Mouse (Mus musculus) forelimb bud, embryonic 11.5 days (tissue): ENCODE measurements at regions not wholly inside any gene's neighbourhood (a gene's known extent, or its start where the extent isn't known, plus 50 kb on each side); places are given as distances from the start of the nearest gene placed in this dataset.
A peak's percentile ranks its signal among the peaks of the same experiment; 100 is the strongest.

Experiments used
- DNase-seq: peaks from one replicate; pipeline ENCODE4 v3.0.0-alpha.2; 2012; ENCODE audit warnings: low read depth, low spot score

- no peak for DNase-seq
These were observed 272.9 kb downstream of the Ptpru start for GRCm38 (mm10) chr4:131565203-131565602.

GRCm38 (mm10) chr4:131567241-131567640, 270.8 kb downstream of the Ptpru start:
- no peak for DNase-seq

- no peak for DNase-seq
These were observed 268.9 kb downstream of the Ptpru start for GRCm38 (mm10) chr4:131569156-131569555.

- DNase-seq: no peak
These were observed 260.5 kb downstream of the Ptpru start for GRCm38 (mm10) chr4:131577571-131577970.

- no peak for DNase-seq
These were observed 252.1 kb downstream of the Ptpru start for GRCm38 (mm10) chr4:131585946-131586345.

- DNase-seq: peak; percentile 27
These were observed 250.6 kb downstream of the Ptpru start for GRCm38 (mm10) chr4:131587536-131587935.

GRCm38 (mm10) chr4:131590136-131590535, 248.0 kb downstream of the Ptpru start:
- no peak for DNase-seq

GRCm38 (mm10) chr4:131591456-131591855, 246.6 kb downstream of the Ptpru start:
- DNase-seq: no peak

GRCm38 (mm10) chr4:131597996-131598395, 240.1 kb downstream of the Ptpru start:
- DNase-seq: no peak

- no peak for DNase-seq
These were observed 223.7 kb downstream of the Ptpru start for GRCm38 (mm10) chr4:131614434-131614833.

GRCm38 (mm10) chr4:131615587-131615986, 222.5 kb downstream of the Ptpru start:
- DNase-seq: no peak

GRCm38 (mm10) chr4:131638105-131638504, 200.0 kb downstream of the Ptpru start:
- no peak for DNase-seq

GRCm38 (mm10) chr4:131656034-131656433, 182.1 kb downstream of the Ptpru start:
- no peak for DNase-seq

GRCm38 (mm10) chr4:131657922-131658321, 180.2 kb downstream of the Ptpru start:
- peak; percentile 60 for DNase-seq

- DNase-seq: no peak
These were observed 177.2 kb downstream of the Ptpru start for GRCm38 (mm10) chr4:131660931-131661330.

GRCm38 (mm10) chr4:131671784-131672515, 166.1 kb downstream of the Ptpru start:
- no peak for DNase-seq

- DNase-seq: no peak
These were observed 160.1 kb downstream of the Ptpru start for GRCm38 (mm10) chr4:131677966-131678365.

- no peak for DNase-seq
These were observed 154.9 kb downstream of the Ptpru start for GRCm38 (mm10) chr4:131683176-131683575.

GRCm38 (mm10) chr4:131685544-131685943, 152.5 kb downstream of the Ptpru start:
- DNase-seq: no peak

GRCm38 (mm10) chr4:131694232-131694631, 143.9 kb downstream of the Ptpru start:
- peak; percentile 70 for DNase-seq

- no peak for DNase-seq
These were observed 141.9 kb downstream of the Ptpru start for GRCm38 (mm10) chr4:131695941-131696912.
